Mouse (Mus musculus) cortical plate, adult 2 months (tissue): ENCODE measurements around the gene Zbtb3. TPM values are rescaled to one million over a fixed set of nuclear protein-coding genes. Genes with fewer than 3 reads are reported as not detected.

Experiments used
- H3K27ac ChIP-seq: fragments of 200-500 bp; 2 replicates; pipeline ENCODE4 v1.5.1; 2012; ENCODE audit warnings: low read length, control low read depth, inconsistent platforms; ENCODE audit not compliant: insufficient read depth
- H3K4me1 ChIP-seq: fragments of 200-500 bp; 2 replicates; pipeline ENCODE4 v1.6.1; 2011; ENCODE audit warnings: low read length; ENCODE audit not compliant: control insufficient read depth, insufficient read depth
- H3K4me3 ChIP-seq: fragments of 200-500 bp; 2 replicates; pipeline ENCODE4 v1.5.1; 2011; ENCODE audit warnings: mild to moderate bottlenecking, low read length, control low read depth; ENCODE audit not compliant: insufficient read depth
- CTCF ChIP-seq: fragments of 200-500 bp; IDR thresholded peaks from 2 replicates; pipeline ENCODE4 v1.5.1; 2011; ENCODE audit warnings: mild to moderate bottlenecking, control low read depth, low read length; ENCODE audit not compliant: insufficient read depth; ENCODE audit errors: extremely low read depth
- POLR2A ChIP-seq: fragments of 200-500 bp; IDR thresholded peaks from 2 replicates; pipeline ENCODE4 v1.6.1; 2011; ENCODE audit warnings: mild to moderate bottlenecking, low read length, control low read depth; ENCODE audit not compliant: insufficient read depth; ENCODE audit errors: extremely low read depth
- polyA plus RNA-seq: library from polyadenylated mRNA; depleted of rRNA; stranded (reverse); fragments of >200 nt; gene quantifications from 2 replicates; pipeline ENCODE4 v1.2.3, GENCODE M21; 2012

Zbtb3 gene
- polyA plus RNA-seq, 1 experiment, result 4.0 TPM

DNA sequence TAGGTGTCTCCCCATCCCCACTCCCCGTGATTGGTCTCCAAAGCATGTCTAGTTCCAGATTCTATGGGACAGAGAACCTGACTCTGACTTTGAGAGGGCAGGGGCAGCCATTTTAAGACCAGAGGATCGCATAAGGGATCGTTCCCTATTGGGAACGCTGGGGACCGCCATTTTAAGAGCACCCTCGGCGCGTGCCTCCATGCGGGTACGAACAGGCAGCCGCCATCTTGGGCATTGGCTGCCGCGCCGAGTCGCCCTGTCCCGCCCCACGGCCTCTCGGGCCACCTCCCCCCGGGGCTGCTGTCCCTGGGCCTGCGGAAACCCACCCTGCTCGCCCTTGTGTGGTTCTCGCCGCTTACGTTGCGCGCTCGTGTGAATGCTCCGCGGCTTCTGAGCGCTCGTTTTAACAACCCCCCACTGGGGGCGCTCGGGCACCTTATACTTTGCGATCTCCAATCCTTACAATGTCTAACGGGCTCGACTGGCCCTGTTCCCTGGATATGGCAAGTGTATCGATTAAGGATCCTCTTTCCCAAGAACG is 35.0 kb downstream of the Zbtb3 start, which contains the start of gene Bscl2:
Bscl2 (plus strand) TSS at position 217 of the 541 bp plus-strand sequence.
- H3K27ac ChIP-seq, result peak within 1 kb of the TSS; percentile 96
- TF ChIP-seq CTCF (no peak; the same call in 1 of the 2 replicates), POLR2A (peak; percentile 48)
- H3K4me3 ChIP-seq, result peak within 1 kb of the TSS; percentile 68
- H3K4me1 ChIP-seq, result peaks cover 2% of the 10 kb centered on the region; the same call in 1 of the 2 replicates

DNA sequence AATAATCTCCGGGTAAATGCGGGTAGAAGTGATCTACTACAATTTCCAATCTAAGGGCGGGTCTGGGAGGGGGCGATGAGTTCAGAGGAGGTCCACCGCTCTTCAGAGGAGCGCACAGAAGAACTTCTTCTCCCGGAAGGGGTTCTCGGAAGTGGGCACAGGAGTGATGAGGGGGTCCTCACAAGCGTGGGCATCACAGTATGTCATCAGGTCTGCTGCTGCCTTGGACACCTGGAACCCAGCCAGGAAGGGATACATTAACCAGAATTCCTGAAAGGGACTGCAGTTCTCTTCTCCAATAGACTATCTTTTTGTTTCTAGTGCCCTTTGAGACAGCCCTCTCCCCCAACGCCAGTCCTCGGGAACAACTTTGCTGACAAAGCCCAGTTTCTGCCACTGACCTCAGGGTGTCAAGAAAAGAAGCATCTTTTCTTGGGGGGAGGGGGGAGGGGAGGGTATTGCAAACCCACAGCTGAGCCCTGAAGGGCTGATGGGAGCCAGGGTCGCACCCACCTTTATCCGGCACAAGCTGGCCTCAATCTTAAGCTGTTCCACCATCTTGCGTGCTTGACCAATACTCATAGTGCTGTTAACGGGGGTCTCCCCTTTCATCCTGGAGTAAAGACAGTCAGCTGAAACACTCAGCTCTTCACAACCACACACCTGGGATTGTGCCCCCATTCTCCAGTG is 35.8 kb downstream of the Zbtb3 start:
- Histone ChIP-seq H3K4me3 (peak overlapping the region; percentile 68), H3K27ac (peak overlapping the region; percentile 96), H3K4me1 (peaks cover 2% of the 10 kb centered on the region; the same call in 1 of the 2 replicates)
- TF ChIP-seq POLR2A, result no peak; the same call in 1 of the 2 replicates
- TF ChIP-seq CTCF, result no peak

DNA sequence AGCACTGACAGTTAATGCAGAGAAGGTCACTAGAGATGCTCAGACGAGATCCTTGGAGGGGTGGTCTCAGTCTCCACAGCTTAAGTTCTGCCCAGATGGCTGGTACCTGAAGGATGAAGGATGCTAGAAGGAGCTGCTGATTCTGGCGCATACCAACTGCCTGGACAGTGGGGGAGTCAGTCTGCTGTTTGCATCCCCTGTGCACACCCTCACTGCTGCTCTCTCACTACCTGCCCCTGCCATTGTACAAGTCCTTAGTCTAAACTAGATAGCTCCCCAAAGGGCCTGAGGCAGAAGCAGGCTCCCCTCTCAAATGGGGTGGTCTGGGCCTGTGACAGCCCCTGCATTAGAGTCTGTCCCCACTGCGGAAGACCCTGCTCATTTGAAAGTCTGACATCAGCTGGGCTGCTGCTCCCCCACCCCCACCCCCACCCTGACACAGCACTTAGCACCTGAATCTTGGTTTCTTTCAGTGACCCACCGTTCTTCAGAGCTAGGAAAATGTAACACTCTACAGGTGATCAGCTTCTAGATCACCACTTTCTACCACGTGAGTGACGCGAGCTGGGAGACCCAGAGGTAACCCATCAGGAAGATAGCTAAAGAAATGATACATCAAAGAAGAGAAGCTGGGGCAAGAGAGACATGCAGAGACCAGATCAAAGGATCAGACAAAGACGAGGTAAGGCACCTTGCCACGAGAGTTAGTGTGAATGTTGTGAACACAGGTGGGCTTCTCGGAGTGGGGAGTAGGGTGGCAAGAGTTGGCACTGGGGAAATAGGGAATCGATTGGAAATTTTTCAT is 37.0 kb downstream of the Zbtb3 start, which contains the start of gene Gng3:
Gng3 (minus strand) TSS at position 92 of the 805 bp plus-strand sequence.
- H3K4me3 ChIP-seq, result peak within 1 kb of the TSS; percentile 68
- peak within 1 kb of the TSS; percentile 96 for H3K27ac ChIP-seq
- TF ChIP-seq POLR2A (peak; percentile 97), CTCF (no peak)
- peaks cover 2% of the 10 kb centered on the region; the same call in 1 of the 2 replicates for H3K4me1 ChIP-seq

DNA sequence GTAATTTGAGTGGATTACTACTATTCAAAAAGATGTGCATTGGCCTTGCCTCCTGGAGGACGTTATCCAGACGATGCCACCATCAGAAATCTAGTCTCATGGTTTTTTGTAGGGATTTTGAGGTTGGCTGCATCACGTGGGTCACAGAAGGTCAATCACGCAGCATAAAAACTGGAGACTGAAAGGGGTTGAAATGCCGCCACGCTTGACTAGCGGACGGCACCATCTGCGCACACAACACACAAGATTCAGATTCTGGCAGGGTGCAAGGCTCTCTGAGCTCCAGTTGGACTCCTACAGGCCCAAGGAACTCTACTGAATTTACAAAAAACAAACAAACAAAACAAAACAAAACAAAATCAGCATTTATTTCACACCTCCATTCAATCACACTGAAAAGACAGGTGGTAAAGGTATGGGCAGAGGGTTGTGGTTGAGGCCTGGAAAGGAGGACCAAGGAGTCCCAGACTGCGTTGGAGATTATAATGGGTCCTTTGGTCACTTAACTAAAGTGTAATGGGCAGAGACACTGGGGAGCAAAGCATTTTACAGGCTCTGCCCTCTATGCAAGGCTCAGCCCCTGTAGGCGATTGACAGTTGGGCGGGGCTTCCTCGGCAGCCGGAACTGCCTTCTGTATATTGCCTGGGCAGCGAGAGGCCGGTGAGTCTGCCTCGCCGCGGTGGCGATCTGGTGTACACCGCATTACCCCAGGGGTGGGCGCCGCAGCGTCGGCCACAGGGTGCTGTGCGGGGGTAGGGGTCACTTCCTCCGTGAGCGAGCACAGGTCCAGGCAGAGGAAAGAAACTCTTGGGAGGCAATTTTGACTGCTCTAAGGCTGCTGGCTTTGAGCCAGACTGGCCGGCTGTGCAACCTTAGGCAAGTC is 37.8 kb downstream of the Zbtb3 start:
- peak overlapping the region; percentile 68 for H3K4me3 ChIP-seq
- H3K4me1 ChIP-seq, result peaks cover 2% of the 10 kb centered on the region; the same call in 1 of the 2 replicates
- TF ChIP-seq CTCF (no peak), POLR2A (peak; percentile 74)
- H3K27ac ChIP-seq, result peak overlapping the region; percentile 74

DNA sequence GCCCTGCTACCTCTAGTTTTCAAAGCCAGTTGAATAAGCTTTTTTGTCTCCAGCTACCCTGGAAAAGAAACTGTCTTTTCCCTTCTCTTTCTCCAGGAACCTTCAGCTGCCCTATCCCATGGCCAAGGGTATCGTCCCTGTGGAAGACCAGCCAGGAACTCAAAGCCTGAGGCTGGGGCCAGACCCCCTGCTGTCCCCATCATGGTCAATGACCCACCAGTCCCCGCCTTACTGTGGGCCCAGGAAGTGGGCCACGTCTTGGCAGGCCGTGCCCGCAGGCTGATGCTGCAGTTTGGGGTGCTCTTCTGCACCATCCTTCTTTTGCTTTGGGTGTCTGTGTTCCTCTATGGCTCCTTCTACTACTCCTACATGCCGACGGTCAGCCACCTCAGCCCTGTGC is 38.7 kb downstream of the Zbtb3 start:
- Histone ChIP-seq H3K4me3 (peak overlapping the region; percentile 68), H3K4me1 (peaks cover 2% of the 10 kb centered on the region; the same call in 1 of the 2 replicates), H3K27ac (no peak overlapping the region)
- TF ChIP-seq POLR2A (no peak), CTCF (no peak)

DNA sequence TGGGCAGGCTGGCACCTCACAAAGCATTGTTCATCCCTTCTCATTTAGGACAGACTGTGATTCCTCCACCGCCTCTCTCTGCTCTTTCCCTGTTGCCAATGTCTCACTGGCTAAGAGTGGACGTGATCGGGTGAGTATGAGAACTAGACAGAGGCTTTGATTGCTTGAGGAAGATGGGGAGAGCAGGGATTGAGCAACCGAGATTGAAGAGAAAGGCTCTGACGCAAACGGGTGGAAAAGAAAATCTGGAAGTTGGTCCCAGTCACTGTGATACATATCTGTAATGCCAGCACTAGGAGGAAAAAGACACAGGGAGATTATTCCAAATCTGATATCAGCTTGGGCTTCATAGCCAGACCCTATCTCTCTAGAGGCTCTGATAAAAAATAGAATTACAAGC is 40.6 kb downstream of the Zbtb3 start:
- Histone ChIP-seq H3K27ac (no peak overlapping the region), H3K4me3 (no peak overlapping the region), H3K4me1 (no peaks in the 10 kb centered on the region; the same call in 1 of the 2 replicates)
- TF ChIP-seq CTCF (no peak), POLR2A (no peak)

DNA sequence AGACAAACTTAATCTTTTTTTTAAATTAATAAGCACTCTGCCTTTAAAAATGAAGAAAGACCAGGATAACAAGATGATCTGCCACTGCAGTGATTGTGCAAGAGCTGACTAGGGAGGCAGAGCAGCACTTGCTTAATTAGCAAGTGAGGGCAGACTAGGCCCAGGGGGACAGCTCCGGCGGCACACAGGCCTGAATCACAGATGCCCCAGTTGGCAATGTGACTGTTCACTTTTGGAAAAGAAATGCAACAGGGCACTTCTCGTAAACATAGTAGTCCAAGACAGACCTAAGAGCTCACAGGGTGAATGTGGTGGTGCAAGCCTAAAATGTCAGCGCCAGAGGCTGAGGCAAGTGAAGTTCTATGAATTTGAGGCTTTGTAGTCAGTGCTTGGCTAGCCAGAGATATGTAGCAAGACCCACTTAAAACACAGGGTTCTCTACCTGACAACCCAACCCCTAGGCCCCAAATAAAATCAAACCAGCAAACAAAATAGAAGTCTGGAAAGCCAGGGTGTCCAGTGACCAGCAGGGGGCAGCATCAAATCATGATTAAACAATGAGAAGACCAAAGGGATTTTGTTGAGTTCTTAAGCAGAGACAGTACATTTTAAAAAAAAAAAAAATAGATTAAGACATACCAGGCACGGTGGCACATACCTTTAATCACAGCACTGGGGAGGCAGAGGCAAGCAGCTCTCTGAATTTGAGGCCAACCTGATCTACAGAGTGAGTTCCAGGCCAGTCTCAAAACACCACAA is 42.2 kb downstream of the Zbtb3 start:
- Histone ChIP-seq H3K4me3 (no peak overlapping the region), H3K27ac (no peak overlapping the region), H3K4me1 (no peaks in the 10 kb centered on the region; the same call in 1 of the 2 replicates)
- no peak for TF ChIP-seq POLR2A
- peak; percentile 62 for TF ChIP-seq CTCF

DNA sequence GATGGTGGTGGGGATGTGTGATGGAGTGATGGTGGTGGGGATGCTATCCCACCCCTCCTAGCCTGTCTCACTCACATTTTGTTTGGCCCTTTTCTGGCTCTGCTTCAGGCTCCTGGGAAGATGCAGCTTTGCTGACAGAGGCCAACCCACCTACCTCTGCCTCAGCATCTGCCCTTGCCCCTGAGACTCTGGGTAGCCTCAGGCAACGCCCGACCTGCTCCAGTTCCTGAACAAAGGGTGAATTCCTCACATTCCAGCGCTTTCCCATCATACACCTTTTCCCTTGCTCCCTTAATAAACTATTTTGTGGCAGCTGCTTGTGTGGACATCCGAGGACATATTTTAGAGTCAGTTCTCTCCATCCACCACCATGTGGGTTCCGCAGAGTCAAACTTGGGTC is 46.0 kb downstream of the Zbtb3 start:
- Histone ChIP-seq H3K27ac (no peak overlapping the region), H3K4me3 (no peak overlapping the region), H3K4me1 (peaks cover 1% of the 10 kb centered on the region; the same call in 1 of the 2 replicates)
- TF ChIP-seq POLR2A (no peak), CTCF (no peak)
